Mouse (Mus musculus) heart, postnatal 25 days (tissue): ENCODE results near the gene Hsd17b11. TPM values are rescaled to one million over a fixed set of nuclear protein-coding genes. Genes with fewer than 3 reads are reported as not detected.
"Not testable (repeated sequence)": the region's sequence is repeated elsewhere in the genome, so short reads cannot be mapped to it uniquely, and the experiment has no call there.

Experiments used
- DNase-seq: peaks from one replicate; pipeline ENCODE4 v3.0.0; 2022; ENCODE audit warnings: low spot score
- intact Hi-C: fragments of 180-260 bp; cut with DNase I; formaldehyde crosslinking; loops from one replicate; pipeline ENCODE4 v1.15.1; 2025
- total RNA-seq, 2 experiments: library from RNA; stranded (reverse); gene quantifications; 2 replicates each; pipeline ENCODE4 v1.2.3; 2021

Gene Hsd17b11
- total RNA-seq, 2 experiments from 2014 or later = 25.2 to 29.6 TPM

DNA sequence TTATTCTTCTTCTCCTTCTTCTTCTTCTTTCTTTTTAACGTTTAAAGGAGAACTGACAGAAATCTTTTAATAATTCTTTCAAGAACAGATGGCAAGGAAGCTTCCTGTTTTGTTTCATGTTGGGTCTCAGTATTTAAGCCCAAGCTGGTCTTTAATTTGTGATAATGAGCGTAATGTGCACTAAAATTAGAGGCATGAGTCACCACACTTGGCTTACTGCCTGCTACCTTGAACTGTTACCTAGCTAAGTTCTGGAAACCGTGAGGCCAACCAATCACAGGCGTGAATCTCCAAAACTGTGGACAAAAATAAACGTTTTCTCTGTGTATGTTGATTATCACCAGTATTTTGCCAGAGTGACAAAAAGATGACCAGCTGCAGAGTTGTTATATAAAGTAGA is 23.0 kb downstream of the Hsd17b11 start:
- intact Hi-C loops = loop anchor here (5.0 kb wide), 1 partner anchor 339 kb away; no protein-coding TSS in a partner anchor
- DNase-seq = no peak

GRCm38 (mm10) chr5:103995181-103995580 is 26.5 kb downstream of the Hsd17b11 start:
- no peak for DNase-seq
- intact Hi-C loops = loop anchor here (5.0 kb wide), 1 partner anchor 342 kb away; no protein-coding TSS in a partner anchor

GRCm38 (mm10) chr5:103994669-103995068 is 27.1 kb downstream of the Hsd17b11 start:
- intact Hi-C loops = loop anchor here (5.0 kb wide), 1 partner anchor 343 kb away; no protein-coding TSS in a partner anchor
- no peak for DNase-seq

DNA sequence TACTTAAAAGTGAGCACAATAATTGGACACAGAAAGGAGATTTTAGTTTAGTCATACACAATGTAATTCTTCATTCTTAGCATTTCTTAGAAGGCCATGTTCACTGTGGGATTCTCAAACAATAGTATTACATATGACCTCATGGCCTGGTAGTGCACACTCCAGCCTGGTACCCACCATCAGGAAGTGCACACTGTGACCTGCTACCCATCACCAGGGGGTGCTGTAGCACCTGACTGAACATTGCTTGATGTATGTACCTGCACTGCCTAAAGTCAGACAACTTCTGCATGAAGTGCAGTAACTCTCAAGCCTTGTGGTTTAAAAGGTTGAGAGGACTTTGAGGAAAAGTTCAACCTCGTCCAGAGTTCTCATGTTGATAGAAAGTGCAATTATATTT is 28.1 kb downstream of the Hsd17b11 start:
- DNase-seq = no peak
- intact Hi-C loops = no loop called here

DNA sequence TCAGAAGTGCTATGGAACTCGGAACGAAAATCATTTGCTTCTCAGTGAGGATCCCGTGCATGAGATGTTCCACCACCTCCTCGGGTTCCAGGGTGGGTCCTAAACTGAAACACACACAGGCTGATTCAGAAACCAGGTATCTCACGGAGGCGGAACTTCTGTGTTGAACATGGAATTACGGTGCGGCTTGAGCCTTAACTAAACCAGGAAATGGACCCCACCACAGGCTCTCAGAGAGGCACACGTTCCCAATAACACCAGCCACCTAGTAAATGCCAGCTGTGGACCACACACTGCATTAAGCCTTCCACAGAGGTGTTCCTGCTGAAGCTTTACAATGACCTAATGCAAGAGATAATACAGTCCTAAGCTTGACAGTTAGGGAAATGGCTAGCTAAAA is 28.9 kb downstream of the Hsd17b11 start:
- intact Hi-C loops = no loop called here

DNA sequence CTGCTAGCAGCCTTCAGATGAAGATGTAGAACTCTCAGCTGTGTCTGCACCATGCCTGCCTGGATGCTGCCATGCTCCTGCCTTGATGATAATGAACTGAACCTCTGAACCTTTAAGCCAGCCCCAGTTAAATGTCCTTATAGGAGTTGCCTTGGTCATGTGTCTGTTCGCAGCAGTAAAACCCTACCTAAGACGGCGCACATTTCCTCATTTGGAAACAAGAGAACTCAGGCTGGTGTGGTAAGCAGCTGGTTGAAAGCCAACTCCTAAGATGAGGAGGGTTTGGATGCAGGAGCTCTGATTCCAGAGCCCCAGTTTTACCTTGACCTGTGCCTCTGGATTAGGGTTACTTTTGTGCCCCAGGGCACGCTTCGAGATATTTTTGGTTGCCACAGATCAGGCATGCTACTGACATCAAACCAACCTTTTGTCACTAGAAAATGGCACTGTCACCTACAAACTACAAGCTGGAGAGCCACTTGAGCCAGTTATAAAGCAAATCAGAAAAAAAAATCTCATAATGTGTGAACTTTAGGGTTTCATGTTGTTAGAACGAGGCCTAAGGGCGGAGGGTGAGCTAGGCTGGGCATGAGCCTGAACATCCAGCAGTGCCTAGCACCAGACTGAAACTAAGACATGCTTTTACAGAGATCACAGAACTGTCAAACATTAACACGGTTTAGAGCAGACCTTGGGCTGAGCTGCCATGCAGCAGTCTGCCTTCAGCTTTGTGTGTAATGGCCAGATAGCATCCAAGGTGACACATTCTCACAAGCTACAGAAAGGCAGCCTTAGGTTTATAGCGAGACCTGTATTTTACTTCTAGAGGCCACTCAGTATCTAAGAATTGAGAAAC is 40.8 kb downstream of the Hsd17b11 start:
- intact Hi-C loops = no loop called here
- DNase-seq = no peak

More for the DNA sequence above, 28.9 kb downstream of the Hsd17b11 start:
- no peak for DNase-seq

DNA sequence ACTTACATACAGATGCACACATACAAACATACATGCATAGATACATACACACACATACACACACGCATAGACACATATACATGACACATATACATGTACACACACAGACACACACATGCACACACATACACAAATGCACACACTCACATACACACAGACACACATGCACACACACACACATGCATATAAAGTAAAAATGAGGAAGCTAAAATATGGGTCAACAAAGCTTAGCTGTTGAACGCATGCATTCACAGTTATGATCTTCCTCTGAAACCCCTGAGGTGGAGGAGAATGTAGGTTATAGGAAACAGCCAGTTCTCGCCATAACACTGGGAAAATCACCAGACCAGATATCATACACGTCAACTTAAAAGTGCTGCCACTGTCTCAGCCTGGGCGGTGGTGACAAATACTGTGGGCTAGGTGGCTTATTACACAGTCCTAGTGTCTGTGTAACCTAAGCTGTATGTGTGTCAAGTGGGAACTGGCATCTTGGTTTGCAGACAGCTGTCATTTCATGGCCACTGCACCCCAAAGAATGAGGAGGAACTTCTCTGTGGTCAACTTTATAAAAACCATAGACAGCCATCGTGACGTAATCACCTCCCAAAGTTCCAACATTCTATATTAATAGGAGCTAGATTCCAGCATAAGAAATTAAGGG is 43.7 kb downstream of the Hsd17b11 start:
- intact Hi-C loops = no loop called here
- DNase-seq = no peak

DNA sequence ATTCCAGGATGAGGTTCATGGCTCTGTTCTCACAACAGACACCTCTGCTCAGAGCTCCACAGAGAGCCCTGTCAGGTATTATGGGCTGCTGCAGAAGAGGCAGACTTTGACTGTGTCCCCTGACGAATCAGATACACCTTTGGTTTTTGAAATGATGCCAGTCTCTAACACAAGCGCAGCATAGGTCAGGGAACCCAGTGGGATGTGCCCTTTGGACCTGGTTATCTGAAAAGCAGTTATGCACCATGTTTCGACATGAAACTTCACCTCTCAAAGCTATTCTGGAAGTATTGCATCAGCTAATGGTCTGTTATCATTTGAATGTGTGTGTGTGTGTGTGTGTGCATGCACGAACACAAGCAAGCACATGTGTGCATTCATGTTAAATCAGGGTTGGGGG is 44.4 kb downstream of the Hsd17b11 start, which contains the start of gene Hsd17b13:
TSS of gene Hsd17b13 (minus strand) at position 114 of the 400 bp plus-strand sequence.
- DNase-seq = no peak
- intact Hi-C loops = no loop called here

- no peak for DNase-seq
- intact Hi-C loops = no loop called here
These were observed 46.0 kb downstream of the Hsd17b11 start for GRCm38 (mm10) chr5:103975736-103976135.

- intact Hi-C loops = no loop called here
- no peak for DNase-seq
These were observed 48.9 kb downstream of the Hsd17b11 start for GRCm38 (mm10) chr5:103972801-103973200.

- no peak for DNase-seq
- intact Hi-C loops = no loop called here
These were observed 49.3 kb downstream of the Hsd17b11 start for GRCm38 (mm10) chr5:103972379-103972778.

- no peak for DNase-seq
- intact Hi-C loops = no loop called here
These were observed 50.7 kb downstream of the Hsd17b11 start for GRCm38 (mm10) chr5:103971051-103971450.

- DNase-seq = no peak
- intact Hi-C loops = no loop called here
These were observed 58.7 kb downstream of the Hsd17b11 start for GRCm38 (mm10) chr5:103962935-103963429.

DNA sequence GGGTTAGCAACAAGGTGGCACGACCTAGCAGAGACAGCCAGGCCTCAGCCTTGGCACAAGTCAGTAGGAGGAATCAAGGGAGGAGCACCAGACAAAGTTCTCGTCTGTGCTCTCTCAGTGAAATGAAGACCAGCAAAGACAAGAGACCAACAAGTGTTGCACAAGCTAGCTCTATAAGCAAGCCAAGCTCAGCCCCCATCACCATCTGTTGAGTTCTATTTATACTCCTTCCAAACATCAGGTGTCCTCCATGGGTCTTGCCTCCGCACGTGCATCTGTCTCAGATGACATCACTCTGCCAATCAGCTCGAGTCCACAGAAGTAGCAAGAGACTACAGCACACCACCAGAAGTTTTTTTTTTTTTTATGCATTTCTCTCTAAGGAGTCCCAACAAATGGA is 67.1 kb downstream of the Hsd17b11 start:
- intact Hi-C loops = no loop called here
- no peak for DNase-seq

DNA sequence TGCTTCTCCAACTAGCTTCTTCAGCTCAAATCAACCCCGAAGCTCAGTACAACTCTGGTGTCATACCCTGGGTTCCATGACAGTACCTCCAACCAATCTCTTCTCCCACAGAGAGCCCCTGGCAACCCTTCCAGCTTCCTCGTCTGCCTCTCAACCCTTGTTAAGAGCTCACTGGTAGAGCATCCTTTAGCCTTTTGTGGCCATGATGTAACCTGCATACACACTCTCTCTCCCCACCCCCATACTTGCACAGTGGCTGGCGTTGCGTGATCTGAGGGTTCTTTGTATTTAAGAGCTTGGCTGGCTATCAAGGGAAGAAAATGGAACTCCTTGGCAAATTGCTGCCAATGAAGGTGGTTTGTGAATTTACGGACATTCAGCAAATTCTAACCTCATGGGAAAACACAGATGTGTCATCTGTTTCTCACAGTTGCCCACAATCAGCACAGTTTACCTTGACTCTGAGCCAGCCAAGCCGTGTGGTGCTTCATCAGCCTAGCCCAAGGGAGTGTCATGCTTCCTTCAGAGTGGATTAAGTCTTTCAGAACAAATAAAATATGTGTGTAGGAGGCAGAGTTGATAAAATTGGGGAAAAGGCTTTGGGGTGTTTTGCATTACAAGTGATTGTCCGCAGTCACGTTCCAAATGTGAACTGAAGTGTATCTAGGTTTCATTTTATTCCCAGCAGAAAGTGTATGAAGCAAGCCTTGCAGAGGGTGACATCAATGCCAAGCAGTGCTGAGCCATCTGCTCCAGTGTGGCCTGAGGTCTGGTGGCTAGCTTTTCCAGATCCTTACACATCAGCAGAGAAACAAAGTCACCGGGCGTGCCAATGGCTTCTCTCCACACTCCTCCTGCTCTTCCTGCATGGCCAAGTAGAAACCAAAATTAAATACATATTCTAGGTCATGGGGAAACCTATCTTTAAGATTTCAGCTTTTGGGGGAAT is 68.3 kb downstream of the Hsd17b11 start:
- peak; percentile 4 for DNase-seq
- intact Hi-C loops = no loop called here

DNA sequence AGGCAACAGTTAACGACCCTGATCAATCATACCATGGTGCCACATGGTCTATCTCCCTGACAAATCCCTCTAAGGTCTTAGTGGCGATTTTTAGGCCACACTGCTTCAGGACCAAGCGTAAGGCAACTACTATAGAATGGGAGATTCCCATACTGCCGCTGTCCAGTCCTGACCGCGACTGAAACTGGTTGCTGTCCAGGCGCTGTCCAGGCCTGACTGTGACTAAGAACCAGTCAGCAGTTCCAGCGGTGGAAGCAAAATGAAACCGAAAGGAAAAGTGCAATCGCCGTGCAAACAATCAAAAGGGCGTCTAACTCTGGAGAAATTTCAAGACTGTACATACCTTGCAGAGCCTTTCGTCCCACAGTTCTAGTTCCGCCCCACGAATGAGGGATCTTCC is 71.6 kb downstream of the Hsd17b11 start:
- intact Hi-C loops, DNase-seq: not testable (repeated sequence)

DNA sequence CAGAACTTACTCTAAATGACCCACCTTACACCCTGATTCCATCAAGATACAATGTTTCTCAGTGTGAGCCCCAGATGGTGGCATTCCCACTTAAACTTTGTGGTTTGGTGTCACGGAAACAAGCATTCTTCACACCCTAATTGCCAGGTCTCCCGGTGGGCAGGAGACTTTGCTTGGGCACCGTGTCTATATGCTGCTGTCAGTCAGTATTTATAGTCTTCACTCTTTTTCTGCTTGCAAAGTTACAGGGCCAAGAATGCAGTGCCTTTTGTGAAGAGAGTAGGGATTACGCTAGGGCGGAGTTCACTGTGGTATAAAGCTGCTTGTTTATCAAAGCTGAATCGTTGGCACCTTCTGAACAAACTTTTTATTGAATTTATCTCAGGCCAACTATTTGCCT is 78.5 kb downstream of the Hsd17b11 start:
- intact Hi-C loops = no loop called here
- DNase-seq = no peak

GRCm38 (mm10) chr5:103939856-103940255 is 81.9 kb downstream of the Hsd17b11 start:
- intact Hi-C loops = no loop called here
- DNase-seq = no peak
